Mouse (Mus musculus): ENCODE results near the gene Olfr1448.
"Not testable (repeated sequence)": the region's sequence is repeated elsewhere in the genome, so short reads cannot be mapped to it uniquely, and the experiment has no call there.

The Olfr1448 gene

GRCm38 (mm10) chr19:12924319-12924718 is at the start of gene Olfr1448:
Gene Olfr1448 (minus strand): TSS chr19:12924419.
- no peak for DNase-seq (ENCODE audit: low spot score)

- DNase-seq (ENCODE audit: low spot score): not testable (repeated sequence)
Observed at GRCm38 (mm10) chr19:12970082-12970481, 45.9 kb upstream of the Olfr1448 start.

- no peak for DNase-seq (ENCODE audit: low spot score)
Observed at GRCm38 (mm10) chr19:12949958-12950357, 25.7 kb upstream of the Olfr1448 start, which contains the start of gene Olfr1450. Gene Olfr1450 (plus strand): TSS chr19:12950258.

- DNase-seq (ENCODE audit: low spot score): no peak
Observed at GRCm38 (mm10) chr19:12930540-12930939, 6.3 kb upstream of the Olfr1448 start, which contains the start of gene Olfr1449. Gene Olfr1449 (plus strand): TSS chr19:12930840.

GRCm38 (mm10) chr19:12903643-12904042 is 20.6 kb downstream of the Olfr1448 start, which contains the start of gene Olfr1447:
Gene Olfr1447 (minus strand): TSS chr19:12903743.
- no peak for DNase-seq (ENCODE audit: low spot score)

- no peak for DNase-seq (ENCODE audit: low spot score)
Observed at GRCm38 (mm10) chr19:12893424-12893823, 30.8 kb downstream of the Olfr1448 start, which contains the start of gene Olfr1446. Gene Olfr1446 (minus strand): TSS chr19:12893524.

GRCm38 (mm10) chr19:12883555-12883954 is 40.7 kb downstream of the Olfr1448 start, which contains the start of gene Olfr1445:
Gene Olfr1445 (plus strand): TSS chr19:12883855.
- DNase-seq (ENCODE audit: low spot score): no peak
